Mouse (Mus musculus): ENCODE measurements around the gene Sf1. TPM values are rescaled to one million over a fixed set of nuclear protein-coding genes. Genes with fewer than 3 reads are reported as not detected.
A peak's percentile ranks its signal among the peaks of the same experiment; 100 is the strongest.

The Sf1 gene
- total RNA-seq, 1 experiment: 150 TPM

GRCm38 (mm10) chr19:6335458-6335827 is 28.0 kb upstream of the Sf1 start:
- in situ Hi-C loops (cut with MboI; ENCODE audit: low sequenced_read_pairs in 2 of 2, unreplicated experiment in 2 of 2): no loop called here
- TF ChIP-seq ZC3H11A (IDR thresholded peaks at IDR 0.05; ENCODE audit: borderline replicate concordance, low read depth, low read length) (no peak), CHD2 (IDR thresholded peaks at IDR 0.05; ENCODE audit: low read depth, low read length) (no peak), HCFC1 (IDR thresholded peaks at IDR 0.05; ENCODE audit: borderline replicate concordance, insufficient read depth, low read length) (no peak), ZNF384 (IDR thresholded peaks at IDR 0.05; ENCODE audit: low read depth, low read length) (no peak), MAFK (IDR thresholded peaks at IDR 0.05; ENCODE audit: insufficient read depth, low read depth, low read length) (no peak)
- H3K9me3 ChIP-seq (ENCODE audit: control insufficient read depth, insufficient read depth, low read depth, low read length): no peaks in the 10 kb centered on the region
- peaks cover 5 to 19% of the 10 kb centered on the region in 2 experiments for H3K4me1 ChIP-seq (ENCODE audit: control insufficient read depth in 2 of 2, insufficient read depth in 2 of 2, low read length in 2 of 2, poor library complexity in 1 of 2)
- no peak overlapping the region for H3K27ac ChIP-seq (ENCODE audit: insufficient read depth, low read depth, low read length, poor library complexity, severe bottlenecking)
- H3K9ac ChIP-seq (ENCODE audit: insufficient read depth, low read depth, low read length, poor library complexity, severe bottlenecking): peak overlapping the region; percentile 83
- DNase-seq (ENCODE audit: low read depth, low spot score): no peak
- H3K36me3 ChIP-seq (ENCODE audit: control insufficient read depth, insufficient read depth, low read length, poor library complexity, severe bottlenecking): peaks cover 27% of the 10 kb centered on the region
- peak overlapping the region; percentile 81 to 94 for H3K4me3 ChIP-seq (ENCODE audit: insufficient read depth in 1 of 2, low read depth in 1 of 2, low read length in 2 of 2, poor library complexity in 1 of 2, severe bottlenecking in 1 of 2)

- no peak overlapping the region for H3K27ac ChIP-seq (ENCODE audit: insufficient read depth, low read depth, low read length, poor library complexity, severe bottlenecking)
- peaks cover 5 to 22% of the 10 kb centered on the region in 2 experiments for H3K4me1 ChIP-seq (ENCODE audit: control insufficient read depth in 2 of 2, insufficient read depth in 2 of 2, low read length in 2 of 2, poor library complexity in 1 of 2)
- DNase-seq (ENCODE audit: low read depth, low spot score): no peak
- TF ChIP-seq ZNF384 (IDR thresholded peaks at IDR 0.05; ENCODE audit: low read depth, low read length) (no peak), CHD2 (IDR thresholded peaks at IDR 0.05; ENCODE audit: low read depth, low read length) (no peak), HCFC1 (IDR thresholded peaks at IDR 0.05; ENCODE audit: borderline replicate concordance, insufficient read depth, low read length) (no peak), MAFK (IDR thresholded peaks at IDR 0.05; ENCODE audit: insufficient read depth, low read depth, low read length) (no peak), ZC3H11A (IDR thresholded peaks at IDR 0.05; ENCODE audit: borderline replicate concordance, low read depth, low read length) (no peak)
- no peak overlapping the region for H3K9ac ChIP-seq (ENCODE audit: insufficient read depth, low read depth, low read length, poor library complexity, severe bottlenecking)
- H3K9me3 ChIP-seq (ENCODE audit: control insufficient read depth, insufficient read depth, low read depth, low read length): no peaks in the 10 kb centered on the region
- no peak overlapping the region for H3K4me3 ChIP-seq (ENCODE audit: insufficient read depth in 1 of 2, low read depth in 1 of 2, low read length in 2 of 2, poor library complexity in 1 of 2, severe bottlenecking in 1 of 2)
- peaks cover 27% of the 10 kb centered on the region for H3K36me3 ChIP-seq (ENCODE audit: control insufficient read depth, insufficient read depth, low read length, poor library complexity, severe bottlenecking)
- in situ Hi-C loops (cut with MboI; ENCODE audit: low sequenced_read_pairs in 2 of 2, unreplicated experiment in 2 of 2): no loop called here
These were observed 26.6 kb upstream of the Sf1 start for GRCm38 (mm10) chr19:6336920-6337319.

- TF ChIP-seq HCFC1 (IDR thresholded peaks at IDR 0.05; ENCODE audit: borderline replicate concordance, insufficient read depth, low read length) (no peak), CHD2 (IDR thresholded peaks at IDR 0.05; ENCODE audit: low read depth, low read length) (no peak), MAFK (IDR thresholded peaks at IDR 0.05; ENCODE audit: insufficient read depth, low read depth, low read length) (no peak), ZC3H11A (IDR thresholded peaks at IDR 0.05; ENCODE audit: borderline replicate concordance, low read depth, low read length) (no peak), ZNF384 (IDR thresholded peaks at IDR 0.05; ENCODE audit: low read depth, low read length) (no peak)
- Histone ChIP-seq H3K9ac (ENCODE audit: insufficient read depth, low read depth, low read length, poor library complexity, severe bottlenecking) (no peak overlapping the region), H3K9me3 (ENCODE audit: control insufficient read depth, insufficient read depth, low read depth, low read length) (no peaks in the 10 kb centered on the region), H3K4me3 (ENCODE audit: insufficient read depth in 1 of 2, low read depth in 1 of 2, low read length in 2 of 2, poor library complexity in 1 of 2, severe bottlenecking in 1 of 2) (no peak overlapping the region), H3K27ac (ENCODE audit: insufficient read depth, low read depth, low read length, poor library complexity, severe bottlenecking) (no peak overlapping the region), H3K36me3 (ENCODE audit: control insufficient read depth, insufficient read depth, low read length, poor library complexity, severe bottlenecking) (peaks cover 27% of the 10 kb centered on the region), H3K4me1 (ENCODE audit: control insufficient read depth in 2 of 2, insufficient read depth in 2 of 2, low read length in 2 of 2, poor library complexity in 1 of 2) (peaks cover 5 to 22% of the 10 kb centered on the region in 2 experiments)
- in situ Hi-C loops (cut with MboI; ENCODE audit: low sequenced_read_pairs in 2 of 2, unreplicated experiment in 2 of 2): no loop called here
- no peak for DNase-seq (ENCODE audit: low read depth, low spot score)
These were observed 25.3 kb upstream of the Sf1 start for GRCm38 (mm10) chr19:6338171-6338570.

- Histone ChIP-seq H3K9me3 (ENCODE audit: control insufficient read depth, insufficient read depth, low read depth, low read length) (no peaks in the 10 kb centered on the region), H3K27ac (ENCODE audit: insufficient read depth, low read depth, low read length, poor library complexity, severe bottlenecking) (no peak overlapping the region), H3K36me3 (ENCODE audit: control insufficient read depth, insufficient read depth, low read length, poor library complexity, severe bottlenecking) (peaks cover 27% of the 10 kb centered on the region), H3K9ac (ENCODE audit: insufficient read depth, low read depth, low read length, poor library complexity, severe bottlenecking) (no peak overlapping the region), H3K4me1 (ENCODE audit: control insufficient read depth in 2 of 2, insufficient read depth in 2 of 2, low read length in 2 of 2, poor library complexity in 1 of 2) (peaks cover 5 to 22% of the 10 kb centered on the region in 2 experiments), H3K4me3 (ENCODE audit: insufficient read depth in 1 of 2, low read depth in 1 of 2, low read length in 2 of 2, poor library complexity in 1 of 2, severe bottlenecking in 1 of 2) (no peak overlapping the region)
- in situ Hi-C loops (cut with MboI; ENCODE audit: low sequenced_read_pairs in 2 of 2, unreplicated experiment in 2 of 2): no loop called here
- TF ChIP-seq ZNF384 (IDR thresholded peaks at IDR 0.05; ENCODE audit: low read depth, low read length): no peak
- TF ChIP-seq ZC3H11A (IDR thresholded peaks at IDR 0.05; ENCODE audit: borderline replicate concordance, low read depth, low read length): no peak
- TF ChIP-seq HCFC1 (IDR thresholded peaks at IDR 0.05; ENCODE audit: borderline replicate concordance, insufficient read depth, low read length): no peak
- no peak for TF ChIP-seq CHD2 (IDR thresholded peaks at IDR 0.05; ENCODE audit: low read depth, low read length)
- no peak for TF ChIP-seq MAFK (IDR thresholded peaks at IDR 0.05; ENCODE audit: insufficient read depth, low read depth, low read length)
- DNase-seq (ENCODE audit: low read depth, low spot score): no peak
These were observed 24.8 kb upstream of the Sf1 start for GRCm38 (mm10) chr19:6338716-6339115.

- Histone ChIP-seq H3K27ac (ENCODE audit: insufficient read depth, low read depth, low read length, poor library complexity, severe bottlenecking) (no peak overlapping the region), H3K36me3 (ENCODE audit: control insufficient read depth, insufficient read depth, low read length, poor library complexity, severe bottlenecking) (peaks cover 27% of the 10 kb centered on the region), H3K4me1 (ENCODE audit: control insufficient read depth in 2 of 2, insufficient read depth in 2 of 2, low read length in 2 of 2, poor library complexity in 1 of 2) (peaks cover 2 to 22% of the 10 kb centered on the region in 2 experiments), H3K9me3 (ENCODE audit: control insufficient read depth, insufficient read depth, low read depth, low read length) (no peaks in the 10 kb centered on the region), H3K9ac (ENCODE audit: insufficient read depth, low read depth, low read length, poor library complexity, severe bottlenecking) (no peak overlapping the region), H3K4me3 (ENCODE audit: insufficient read depth in 1 of 2, low read depth in 1 of 2, low read length in 2 of 2, poor library complexity in 1 of 2, severe bottlenecking in 1 of 2) (no peak overlapping the region)
- DNase-seq (ENCODE audit: low read depth, low spot score): no peak
- no peak for TF ChIP-seq CHD2 (IDR thresholded peaks at IDR 0.05; ENCODE audit: low read depth, low read length)
- in situ Hi-C loops (cut with MboI; ENCODE audit: low sequenced_read_pairs in 2 of 2, unreplicated experiment in 2 of 2): no loop called here
These were observed 24.3 kb upstream of the Sf1 start for GRCm38 (mm10) chr19:6339191-6339590.
